Mouse (Mus musculus) myocyte (in vitro differentiated cells): ENCODE measurements around the gene Brpf3. TPM values are rescaled to one million over a fixed set of nuclear protein-coding genes. Genes with fewer than 3 reads are reported as not detected.

Experiments used
- H3K27me3 ChIP-seq: one replicate; pipeline ENCODE4 v1.6.1; 2011; ENCODE audit not compliant: control insufficient read depth, insufficient read depth, insufficient read length
- H3K36me3 ChIP-seq: one replicate; pipeline ENCODE4 v1.6.1; 2011; ENCODE audit not compliant: control insufficient read depth, insufficient read depth
- H3K4me2 ChIP-seq: one replicate; pipeline ENCODE4 v1.6.1; 2011; ENCODE audit warnings: low read depth, control low read depth
- H3K4me3 ChIP-seq: one replicate; pipeline ENCODE4 v1.5.1; 2011; ENCODE audit warnings: mild to moderate bottlenecking, control low read depth, moderate library complexity
- H3K79me2 ChIP-seq: one replicate; pipeline ENCODE4 v1.6.1; 2011; ENCODE audit not compliant: control insufficient read depth, insufficient read depth
- H3ac ChIP-seq: one replicate; pipeline ENCODE4 v1.6.1; 2011; ENCODE audit not compliant: control insufficient read depth, insufficient read length
- CEBPB ChIP-seq: IDR thresholded peaks from 2 replicates; pipeline ENCODE4 v1.6.1; 2011; ENCODE audit warnings: mild to moderate bottlenecking, moderate library complexity; ENCODE audit not compliant: poor library complexity, insufficient read depth, severe bottlenecking
- E2F4 ChIP-seq: IDR thresholded peaks from one replicate; pipeline ENCODE4 v1.6.1; 2011; ENCODE audit warnings: mild to moderate bottlenecking, control low read depth, moderate library complexity; ENCODE audit not compliant: insufficient read depth
- MAX ChIP-seq: IDR thresholded peaks from one replicate; pipeline ENCODE4 v1.6.1; 2011; ENCODE audit warnings: low read depth, mild to moderate bottlenecking, control low read depth
- MYOD1 ChIP-seq, 3 experiments: IDR thresholded peaks; one replicate each; pipeline ENCODE4 v1.6.1; 2011; ENCODE audit warnings: control low read depth in 2 of 3, low read depth in 2 of 3, mild to moderate bottlenecking in 2 of 3, moderate library complexity in 1 of 3; ENCODE audit not compliant: insufficient read length in 2 of 3, control insufficient read depth in 1 of 3
- MYOG ChIP-seq, 3 experiments: IDR thresholded peaks; one replicate each; pipeline ENCODE4 v1.6.1; 2011; ENCODE audit warnings: control low read depth in 2 of 3, low read depth in 2 of 3, mild to moderate bottlenecking in 2 of 3; ENCODE audit not compliant: insufficient read length in 2 of 3, control insufficient read depth in 1 of 3, insufficient read depth in 1 of 3
- POLR2A ChIP-seq: IDR thresholded peaks from one replicate; pipeline ENCODE4 v1.6.1; 2011; ENCODE audit warnings: low read depth, mild to moderate bottlenecking, control low read depth, moderate library complexity; ENCODE audit not compliant: insufficient read length
- POLR2AphosphoS2 ChIP-seq: IDR thresholded peaks from one replicate; pipeline ENCODE4 v1.6.1; 2011; ENCODE audit warnings: low read depth, control low read depth; ENCODE audit not compliant: insufficient read length
- REST ChIP-seq: IDR thresholded peaks from one replicate; pipeline ENCODE4 v1.6.1; 2011; ENCODE audit warnings: mild to moderate bottlenecking, control low read depth, moderate library complexity; ENCODE audit not compliant: insufficient read depth, insufficient read length
- SRF ChIP-seq: IDR thresholded peaks from one replicate; pipeline ENCODE4 v1.6.1; 2011; ENCODE audit warnings: low read depth; ENCODE audit not compliant: control insufficient read depth, insufficient read length
- TCF12 ChIP-seq: IDR thresholded peaks from one replicate; pipeline ENCODE4 v1.6.1; 2011; ENCODE audit warnings: mild to moderate bottlenecking, control low read depth; ENCODE audit not compliant: poor library complexity, insufficient read depth, severe bottlenecking
- TCF3 ChIP-seq: IDR thresholded peaks from one replicate; pipeline ENCODE4 v1.6.1; 2011; ENCODE audit warnings: low read depth, control low read depth; ENCODE audit not compliant: insufficient read length
- USF1 ChIP-seq: IDR thresholded peaks from one replicate; pipeline ENCODE4 v1.6.1; 2011; ENCODE audit warnings: low read depth, mild to moderate bottlenecking, control low read depth, moderate library complexity
- polyA plus RNA-seq: library from polyadenylated mRNA; unstranded; fragments of >200 nt; fragmentation: generic; extraction: Trizol; gene quantifications from one replicate; pipeline ENCODE4 v1.2.1, GENCODE M21; 2012; ENCODE audit warnings: missing spikeins

Brpf3 gene
- polyA plus RNA-seq, 1 experiment: 6.7 TPM

DNA sequence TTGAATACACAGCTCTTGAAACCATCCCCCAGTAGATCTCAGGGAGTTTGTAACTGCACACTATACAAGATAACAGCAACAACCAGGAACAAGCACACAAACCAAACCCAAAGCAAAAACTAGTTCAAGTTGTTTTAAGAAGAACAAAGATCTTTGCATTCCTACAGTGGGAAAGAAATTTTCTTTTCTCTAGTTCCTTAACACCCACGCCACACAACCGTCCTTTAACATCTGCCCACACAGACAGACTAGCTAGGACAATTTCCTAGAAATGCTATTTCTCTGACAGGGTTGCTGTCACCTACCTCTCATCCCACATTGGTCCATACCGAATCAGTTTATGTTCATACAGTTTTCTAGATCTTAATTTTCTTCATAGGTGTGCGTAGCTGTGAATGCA, 3.9 kb upstream of the Brpf3 start:
- Histone ChIP-seq H3K4me2 (no peak overlapping the region), H3K79me2 (peaks cover 5% of the 10 kb centered on the region), H3K27me3 (no peaks in the 10 kb centered on the region), H3ac (no peak overlapping the region), H3K36me3 (no peaks in the 10 kb centered on the region), H3K4me3 (no peak overlapping the region)
- TF ChIP-seq USF1 (no peak), TCF3 (no peak), POLR2AphosphoS2 (no peak), MAX (no peak), REST (no peak), TCF12 (no peak), MYOG (IDR thresholded peaks at IDR 0.05; ENCODE audit: control insufficient read depth in 1 of 3, insufficient read depth in 1 of 3, insufficient read length in 2 of 3, low read depth in 2 of 3) (no peak), SRF (no peak), POLR2A (no peak), CEBPB (no peak), E2F4 (no peak), MYOD1 (IDR thresholded peaks at IDR 0.05; ENCODE audit: control insufficient read depth in 1 of 3, insufficient read length in 2 of 3, low read depth in 2 of 3) (no peak)

DNA sequence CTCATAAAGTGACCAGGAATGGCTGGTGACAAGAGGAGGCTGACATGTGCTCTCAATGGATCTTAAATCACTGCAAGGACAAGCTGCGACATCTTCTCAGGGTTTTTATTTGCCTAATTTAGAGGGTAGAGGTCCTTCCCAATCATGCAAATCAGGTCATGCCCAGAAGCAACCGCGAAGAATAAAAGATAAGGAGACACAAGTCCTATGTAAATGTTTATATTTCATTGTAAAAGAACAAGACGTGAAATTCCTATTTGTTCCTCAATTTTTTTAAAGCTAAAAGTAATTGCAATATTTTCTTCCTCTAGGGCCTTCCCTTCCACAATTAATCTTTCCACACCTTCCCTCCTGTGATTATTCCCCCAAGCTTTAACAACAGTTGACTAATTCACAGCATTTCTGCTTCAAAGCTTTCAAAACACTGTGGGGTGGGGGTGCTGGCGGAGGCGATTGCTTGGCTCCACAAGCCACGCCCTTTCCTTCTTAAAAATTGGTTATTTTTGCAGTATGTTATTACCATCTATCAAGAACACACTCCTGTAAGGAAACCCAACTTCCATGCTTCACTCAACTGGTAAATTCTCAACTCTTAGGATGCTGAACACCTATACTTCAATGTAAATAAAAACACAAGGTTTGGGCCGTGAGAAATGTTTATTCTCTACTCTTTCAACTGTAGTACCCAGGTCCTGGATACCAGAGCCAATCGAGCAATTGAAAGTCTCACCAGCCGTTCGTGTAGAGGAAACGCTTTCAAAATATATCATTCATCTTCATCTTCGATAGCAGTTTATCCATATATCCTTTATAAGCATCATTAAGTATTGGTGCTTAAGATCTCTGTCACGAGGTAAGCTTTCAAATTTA, 1.4 kb upstream of the Brpf3 start:
- Histone ChIP-seq H3K27me3 (no peaks in the 10 kb centered on the region), H3K4me3 (peak overlapping the region; percentile 56)

DNA sequence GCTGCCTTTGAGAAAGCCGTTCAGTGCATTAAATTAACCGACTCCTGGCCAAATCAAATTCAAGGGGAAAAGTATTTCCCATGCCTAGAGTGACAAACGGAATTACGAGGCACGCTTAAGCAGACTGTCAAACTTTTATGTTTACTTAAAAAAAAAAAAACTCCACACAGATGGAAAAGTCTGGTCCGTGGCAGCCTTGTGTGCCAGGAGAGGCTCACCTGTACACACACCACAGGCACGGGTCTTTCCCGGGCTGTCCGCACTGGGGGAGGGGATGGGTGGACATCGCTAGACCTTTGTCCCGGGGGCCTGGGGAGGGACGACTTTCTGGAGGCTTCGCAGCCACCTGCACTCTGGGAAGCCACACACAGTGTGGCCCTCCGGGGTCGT, 614 bp upstream of the Brpf3 start:
- TF ChIP-seq POLR2A (no peak), TCF12 (no peak), MAX (no peak), MYOD1 (IDR thresholded peaks at IDR 0.05; ENCODE audit: control insufficient read depth in 1 of 3, insufficient read length in 2 of 3, low read depth in 2 of 3) (no peak), POLR2AphosphoS2 (no peak), E2F4 (no peak)
- Histone ChIP-seq H3K27me3 (no peaks in the 10 kb centered on the region), H3K79me2 (peaks cover 36% of the 10 kb centered on the region), H3K4me2 (peak overlapping the region; percentile 82), H3K4me3 (peak overlapping the region; percentile 56), H3ac (peak overlapping the region; percentile 89), H3K36me3 (no peaks in the 10 kb centered on the region)

More for the DNA sequence above, 1.4 kb upstream of the Brpf3 start:
- peak overlapping the region; percentile 89 for H3ac ChIP-seq
- H3K36me3 ChIP-seq: no peaks in the 10 kb centered on the region
- peaks cover 30% of the 10 kb centered on the region for H3K79me2 ChIP-seq
- peak overlapping the region; percentile 82 for H3K4me2 ChIP-seq
- TF ChIP-seq MAX: no peak

DNA sequence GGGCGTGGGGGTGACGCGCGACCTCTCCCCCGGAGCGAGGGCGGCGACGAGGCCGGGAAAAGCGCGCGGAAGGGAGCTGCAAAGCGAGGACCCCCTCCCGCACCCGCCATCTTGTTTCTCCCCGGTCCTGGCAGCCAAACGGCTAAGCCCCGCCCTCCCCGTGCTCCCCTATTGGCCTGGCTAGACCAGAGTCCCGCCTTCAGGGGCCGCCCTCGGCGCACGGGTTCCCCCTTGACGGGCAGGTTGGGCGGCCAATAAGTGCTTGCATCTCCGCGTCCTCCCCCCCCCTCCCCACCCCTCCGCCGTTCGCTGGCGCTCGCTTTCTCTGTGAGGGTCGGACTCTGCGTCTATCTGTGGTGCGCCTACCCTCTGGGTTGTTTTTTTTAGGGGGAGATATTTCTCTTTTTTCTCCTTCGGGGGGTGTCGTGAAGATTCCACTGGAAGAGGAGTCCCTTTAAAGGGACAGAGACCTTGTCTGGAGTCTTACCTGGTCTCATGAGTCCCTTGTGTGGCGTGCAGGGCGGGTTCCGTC, 650 bp downstream of the Brpf3 start:
- H3K4me3 ChIP-seq: peak overlapping the region; percentile 56
- H3K36me3 ChIP-seq: no peaks in the 10 kb centered on the region
- H3K79me2 ChIP-seq: peaks cover 36% of the 10 kb centered on the region
- H3ac ChIP-seq: peak overlapping the region; percentile 89
- TF ChIP-seq USF1 (no peak), POLR2A (peak; percentile 89), MYOD1 (IDR thresholded peaks at IDR 0.05; ENCODE audit: control insufficient read depth in 1 of 3, insufficient read length in 2 of 3, low read depth in 2 of 3) (no peak), POLR2AphosphoS2 (peak; percentile 96), CEBPB (no peak), MYOG (IDR thresholded peaks at IDR 0.05; ENCODE audit: control insufficient read depth in 1 of 3, insufficient read depth in 1 of 3, insufficient read length in 2 of 3, low read depth in 2 of 3) (no peak), MAX (no peak)
- H3K27me3 ChIP-seq: no peaks in the 10 kb centered on the region
- peak overlapping the region; percentile 82 for H3K4me2 ChIP-seq

DNA sequence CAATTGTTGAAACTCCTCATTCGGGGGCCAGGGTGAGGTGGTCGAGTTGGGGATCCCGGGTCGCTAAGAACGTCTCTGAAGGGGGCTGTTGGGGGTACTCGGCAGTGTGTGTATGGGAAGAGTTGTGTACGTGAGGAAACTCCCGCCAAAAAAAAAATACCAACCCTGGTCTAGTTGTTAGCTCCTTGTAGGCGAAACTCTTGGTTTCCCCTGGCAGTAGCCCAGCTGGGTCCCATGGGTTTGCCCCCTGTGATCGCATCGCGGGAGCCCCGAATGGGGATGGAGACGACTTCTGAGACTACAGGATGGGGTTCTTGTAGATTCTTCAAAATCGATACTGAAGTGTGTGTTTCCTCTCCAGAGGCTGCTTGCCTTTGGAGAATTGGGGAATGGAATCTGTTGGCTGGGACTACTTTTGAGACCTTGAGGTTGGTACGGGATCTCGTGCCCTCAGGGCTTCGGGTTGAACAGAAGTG, 1.2 kb downstream of the Brpf3 start:
- Histone ChIP-seq H3K79me2 (peaks cover 36% of the 10 kb centered on the region), H3K4me3 (peak overlapping the region; percentile 56), H3K4me2 (peak overlapping the region; percentile 82), H3K36me3 (no peaks in the 10 kb centered on the region), H3K27me3 (no peaks in the 10 kb centered on the region), H3ac (peak overlapping the region; percentile 89)
- TF ChIP-seq MAX (no peak), CEBPB (no peak), E2F4 (no peak), TCF12 (no peak)
